Mouse (Mus musculus) ES-Bruce4 (cell line): Measurements from ENCODE around the gene Dmpk.

Experiments used
- CTCF ChIP-seq: IDR thresholded peaks from one replicate; pipeline ENCODE4 v1.8.1; 2011; ENCODE audit warnings: low read depth, low read length
- EP300 ChIP-seq: IDR thresholded peaks from 2 replicates; pipeline ENCODE4 v1.6.1; 2011; ENCODE audit warnings: low read depth, low read length; ENCODE audit not compliant: insufficient read depth
- POLR2A ChIP-seq: IDR thresholded peaks from one replicate; pipeline ENCODE4 v1.8.1; 2011; ENCODE audit warnings: low read length; ENCODE audit not compliant: insufficient read depth

DNA sequence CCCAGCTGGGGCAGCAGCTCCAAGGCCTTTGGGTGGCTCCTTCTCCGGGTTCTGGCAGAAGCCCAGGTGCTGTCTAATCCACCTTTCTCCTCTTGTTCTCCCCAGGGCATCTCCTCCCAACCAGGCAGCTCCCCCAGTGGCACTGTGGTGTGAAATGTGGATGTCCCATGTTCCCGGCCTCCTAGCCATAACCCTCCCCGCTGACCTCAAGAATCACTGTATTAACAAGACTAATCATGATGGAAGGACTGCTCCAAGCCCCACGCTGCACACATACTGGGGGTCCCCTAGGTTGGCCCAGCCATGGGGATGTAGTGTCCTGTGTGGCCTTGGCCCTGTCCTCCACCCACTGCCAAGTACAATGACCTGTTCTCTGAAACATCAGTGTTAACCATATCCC, 1.5 kb upstream of the Dmpk start:
- TF ChIP-seq CTCF, result no peak
- no peak for TF ChIP-seq POLR2A
- no peak for TF ChIP-seq EP300
